Mouse (Mus musculus): Measurements from ENCODE around the gene Kdsr. TPM values are rescaled to one million over a fixed set of nuclear protein-coding genes. Genes with fewer than 3 reads are reported as not detected.

The Kdsr gene
- 11.0 TPM for polyA plus RNA-seq (2014; fragmentation: Illumina TruSeq; extraction: RNeasy Lipid Tissue Mini Kit (QIAGEN cat#74804); ENCODE audit: low read depth, low replicate concordance)

DNA sequence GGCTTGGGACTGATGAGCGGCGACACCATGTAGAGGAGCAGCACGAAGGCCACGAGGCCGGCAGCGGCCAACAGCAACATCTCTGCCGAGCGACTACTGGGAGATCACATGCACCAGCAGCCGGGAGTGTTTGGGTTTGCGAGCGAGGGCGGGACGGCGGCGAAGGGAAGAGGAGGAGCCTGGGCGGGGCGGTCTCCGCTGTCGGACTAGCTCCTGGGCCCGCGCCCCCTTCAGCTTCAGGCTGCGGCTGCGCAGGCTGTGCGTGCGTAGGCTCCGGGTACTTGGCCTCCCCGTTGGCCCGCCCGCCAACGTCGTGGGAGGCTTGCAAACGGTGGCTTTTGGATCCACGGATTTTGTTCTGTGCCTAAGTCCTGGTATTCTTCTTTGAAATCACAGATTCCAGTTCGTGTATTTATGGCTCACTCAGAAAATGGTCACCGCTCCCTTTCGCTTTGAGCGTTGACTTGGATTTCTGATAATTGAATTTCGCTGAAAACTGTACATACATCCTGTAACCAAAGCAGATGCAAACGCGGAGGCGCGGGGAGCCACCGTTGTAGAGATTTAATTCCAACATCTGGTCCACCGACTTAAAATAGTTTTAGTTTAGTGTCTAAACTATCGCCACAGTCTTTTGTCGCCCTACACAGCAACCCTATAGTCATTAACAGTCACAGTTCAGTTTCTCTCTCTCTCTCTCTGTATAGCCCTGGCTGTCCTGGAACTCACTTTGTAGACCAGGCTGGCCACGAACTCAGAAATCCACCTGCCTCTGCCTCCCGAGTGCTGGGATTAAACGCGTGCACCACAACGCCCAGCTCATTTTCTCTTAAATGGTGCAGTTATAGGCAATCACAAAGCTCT is at the start of gene Kdsr:
Gene Kdsr (minus strand): TSS at position 156 of the 864 bp plus-strand sequence.

DNA sequence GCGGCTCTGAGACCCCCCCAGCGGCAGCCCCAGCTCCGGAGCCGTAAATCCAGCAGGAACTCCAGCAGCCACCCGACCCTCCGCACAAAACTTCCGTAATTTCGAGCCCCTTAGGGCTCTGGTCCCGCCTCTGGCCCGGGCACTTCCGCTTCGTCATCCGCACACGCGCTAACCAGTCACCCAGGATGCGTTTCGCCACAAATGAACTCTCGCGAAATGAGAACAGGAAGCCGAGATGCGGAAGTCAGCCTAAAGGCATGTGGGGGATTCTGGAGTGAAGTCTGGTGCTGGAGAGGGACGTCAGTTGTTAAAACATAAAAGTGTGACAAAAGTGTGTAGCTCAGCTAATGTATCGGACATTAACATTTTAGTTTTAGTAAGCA is 37.0 kb upstream of the Kdsr start, which contains the start of gene Vps4b:
Gene Vps4b (minus strand): TSS at position 187 of the 383 bp plus-strand sequence.

DNA sequence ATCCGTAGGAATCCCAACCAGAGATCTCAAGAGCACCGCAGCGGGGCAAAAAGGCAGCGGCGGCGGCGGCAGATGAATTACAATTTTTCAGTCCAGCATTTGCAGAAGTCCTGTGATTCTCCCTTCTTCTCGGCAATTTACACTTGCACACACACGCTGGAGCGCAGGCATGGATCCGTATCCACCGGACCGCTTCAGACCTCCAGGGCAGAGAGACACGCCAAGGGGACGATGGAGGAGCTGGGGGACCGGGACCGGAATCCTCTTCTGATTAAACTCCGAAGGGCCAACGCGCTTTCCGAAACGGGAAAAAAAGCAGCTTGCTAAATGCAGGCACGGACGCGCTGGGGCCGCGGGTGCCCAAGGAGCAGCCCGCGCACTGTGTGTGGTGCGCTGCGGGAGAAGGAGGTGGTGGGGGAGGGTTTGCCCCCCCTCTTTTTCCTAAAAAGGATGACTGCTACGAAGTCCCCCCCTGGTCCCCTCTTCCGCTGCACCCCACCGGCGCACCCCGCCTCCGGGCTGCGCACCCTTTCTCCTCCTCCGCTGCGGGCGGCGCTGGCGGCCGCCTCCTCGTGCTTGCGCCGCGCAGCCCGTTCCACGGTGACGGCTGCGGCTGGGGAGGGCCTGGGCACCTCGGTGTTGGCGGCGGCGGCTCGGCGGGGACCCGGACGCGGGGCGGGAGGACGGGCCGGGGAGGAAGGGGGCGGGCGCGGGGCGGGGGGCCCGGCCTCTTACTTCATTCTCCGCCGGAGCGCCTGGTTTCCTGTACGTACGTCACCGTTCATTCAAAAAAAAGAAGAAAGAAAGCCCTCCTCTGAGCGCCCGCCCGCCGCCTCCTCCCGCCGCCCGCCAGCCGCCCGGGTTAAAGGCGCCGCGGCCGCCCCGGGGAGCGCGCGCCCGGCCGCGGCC is 45.7 kb downstream of the Kdsr start, which contains the start of gene Bcl2:
Gene Bcl2 (minus strand): TSS at position 654 of the 909 bp plus-strand sequence.

Other genes starting within 250 kb of the Kdsr start
- gene Bcl2, start 45.5 kb downstream of the Kdsr start, polyA plus RNA-seq (2014; fragmentation: Illumina TruSeq; extraction: RNeasy Lipid Tissue Mini Kit (QIAGEN cat#74804); ENCODE audit: low read depth, low replicate concordance) = 1.2 TPM
- gene Vps4b, start 37.0 kb upstream of the Kdsr start, polyA plus RNA-seq (2014; fragmentation: Illumina TruSeq; extraction: RNeasy Lipid Tissue Mini Kit (QIAGEN cat#74804); ENCODE audit: low read depth, low replicate concordance) = 77.2 TPM
- gene Serpinb5, start 101.4 kb upstream of the Kdsr start, polyA plus RNA-seq (2014; fragmentation: Illumina TruSeq; extraction: RNeasy Lipid Tissue Mini Kit (QIAGEN cat#74804); ENCODE audit: low read depth, low replicate concordance) = not detected
- gene Serpinb12, start 174.7 kb upstream of the Kdsr start, polyA plus RNA-seq (2014; fragmentation: Illumina TruSeq; extraction: RNeasy Lipid Tissue Mini Kit (QIAGEN cat#74804); ENCODE audit: low read depth, low replicate concordance) = not detected
- not detected for gene Serpinb13, start 221.3 kb upstream of the Kdsr start, polyA plus RNA-seq (2014; fragmentation: Illumina TruSeq; extraction: RNeasy Lipid Tissue Mini Kit (QIAGEN cat#74804); ENCODE audit: low read depth, low replicate concordance)